15 mouse cellular contexts compared by ENCODE assay signal in the genomic region with DNA sequence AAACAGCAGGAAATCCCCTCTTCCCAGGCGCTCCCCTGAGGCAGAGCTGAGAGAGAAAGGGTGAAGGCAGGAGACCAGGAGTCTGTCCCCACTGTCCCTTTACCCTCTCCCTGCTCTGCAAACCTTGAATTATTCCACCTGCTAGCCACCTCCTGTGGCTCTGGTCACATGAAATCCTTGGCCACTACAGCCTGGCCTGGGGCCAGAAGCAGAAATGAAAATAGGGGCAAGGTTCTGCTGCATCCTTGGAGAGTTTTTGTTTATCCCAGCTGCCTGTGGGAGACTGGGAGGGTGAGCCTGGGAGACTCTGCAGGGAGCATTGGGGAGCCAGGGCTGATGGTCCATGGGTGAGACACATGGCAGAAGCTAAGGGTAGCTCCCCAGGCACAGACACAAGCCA.
DNase-seq lines count a peak whose midpoint lies in the region; ATAC-seq and TF ChIP-seq lines count a peak whose summit lies in the region.
"Had no signal": no experiment of that assay in that cellular context is flagged by ENCODE, and none has a peak within 500 bp of the region (broad histone marks: within the 10 kb centered on the region; RNA-seq: fewer than 3 reads in every experiment).

No protein-coding gene starts in this region.

- H3K9ac ChIP-seq in CH12.LX (ENCODE audit: insufficient read depth, low read depth) = no peak overlapping the region
- no peak overlapping the region for H3K9ac ChIP-seq in hindbrain, embryonic 12.5 days
- H3K9ac ChIP-seq in stomach, postnatal 0 days (ENCODE audit: low read length) = no peak overlapping the region
- H3K9ac ChIP-seq: forebrain, postnatal 0 days; hindbrain, embryonic 15.5 days; lung, embryonic 14.5 days had no signal

- dilution Hi-C loops in CH12.LX (cut with MboI; ENCODE audit: extremely low pct_ligation_motif_present, extremely low pct_unique_long_range_greater_than_20kb, low sequenced_read_pairs) = no loop called here

- H3K4me1 ChIP-seq in CH12.LX (ENCODE audit: control insufficient read depth in 1 of 2, insufficient read depth in 2 of 2) = peaks cover 0 to 15% of the 10 kb centered on the region in 2 experiments; a peak in 3 of 4 replicates
- H3K4me1 ChIP-seq in hindbrain, embryonic 12.5 days = peaks cover 10% of the 10 kb centered on the region
- H3K4me1 ChIP-seq in stomach, postnatal 0 days (replicated peaks; ENCODE audit: control insufficient read depth, insufficient read depth) = no peaks in the 10 kb centered on the region

- peaks cover 21% of the 10 kb centered on the region for H3K9me3 ChIP-seq in CH12.LX (replicated peaks; ENCODE audit: low read length)
- H3K9me3 ChIP-seq in hindbrain, embryonic 12.5 days (replicated peaks) = no peaks in the 10 kb centered on the region
- no peaks in the 10 kb centered on the region for H3K9me3 ChIP-seq in stomach, postnatal 0 days (ENCODE audit: control insufficient read depth, low read length)
- H3K9me3 ChIP-seq: hindbrain, embryonic 15.5 days had no signal

- no peak for TF ChIP-seq EP300 in CH12.LX (IDR thresholded peaks at IDR 0.05; ENCODE audit: low read length)
- TF ChIP-seq EP300 in stomach, postnatal 0 days (optimal IDR thresholded peaks at IDR 0.05) = no peak

- in situ Hi-C loops in CH12.LX (cut with MboI; ENCODE audit: low pct_ligation_motif_present, low pct_unique_long_range_greater_than_20kb, low sequenced_read_pairs) = no loop called here

- 30% methylated on average over 1 of the region's 1 CpGs for WGBS in hindbrain, embryonic 12.5 days
- WGBS in stomach, postnatal 0 days = 87% methylated on average over 1 of the region's 1 CpGs

- H3K36me3 ChIP-seq in CH12.LX (replicated peaks in 1 of 2; ENCODE audit: control insufficient read depth in 1 of 2, insufficient read depth in 1 of 2, low read length in 1 of 2) = no peaks in the 10 kb centered on the region
- no peaks in the 10 kb centered on the region for H3K36me3 ChIP-seq in hindbrain, embryonic 12.5 days
- no peaks in the 10 kb centered on the region for H3K36me3 ChIP-seq in stomach, postnatal 0 days (ENCODE audit: control insufficient read depth, insufficient read depth, low read length)
- H3K36me3 ChIP-seq: hindbrain, embryonic 15.5 days had no signal

- no peak for TF ChIP-seq RAD21 in CH12.LX (IDR thresholded peaks at IDR 0.05; ENCODE audit: low read depth, low read length)

- TF ChIP-seq CTCF in CH12.LX (conservative IDR thresholded peaks at IDR 0.05 in 1 of 2, IDR thresholded peaks at IDR 0.05 in 1 of 2; ENCODE audit: low read depth in 2 of 2, low read length in 2 of 2) = no peak
- TF ChIP-seq CTCF in stomach, postnatal 0 days (IDR thresholded peaks at IDR 0.05; ENCODE audit: low read depth) = no peak

- no peaks in the 10 kb centered on the region for H3K79me2 ChIP-seq in CH12.LX (replicated peaks; ENCODE audit: control insufficient read depth, extremely low read depth, insufficient read depth, poor library complexity, severe bottlenecking)

- TF ChIP-seq POLR2A in CH12.LX (IDR thresholded peaks at IDR 0.05; ENCODE audit: low read depth, low read length) = no peak

- H3K4me3 ChIP-seq in CH12.LX (replicated peaks in 1 of 3; ENCODE audit: low read depth in 2 of 3, low read length in 2 of 3, poor library complexity in 1 of 3) = no peak overlapping the region
- H3K4me3 ChIP-seq in hindbrain, embryonic 12.5 days = no peak overlapping the region
- no peak overlapping the region for H3K4me3 ChIP-seq in stomach, postnatal 0 days (ENCODE audit: low read depth, low read length)
- H3K4me3 ChIP-seq: hindbrain, embryonic 15.5 days had no signal

- H3K27ac ChIP-seq in CH12.LX (ENCODE audit: insufficient read depth, low read depth) = no peak overlapping the region
- H3K27ac ChIP-seq in hindbrain, embryonic 12.5 days = no peak overlapping the region
- no peak overlapping the region for H3K27ac ChIP-seq in stomach, postnatal 0 days (replicated peaks)
- H3K27ac ChIP-seq: hindbrain, embryonic 15.5 days had no signal

- peak; percentile 30 to 48 for DNase-seq in cerebellum, postnatal 14 days
- no peak for DNase-seq in CH12.LX (ENCODE audit: extremely low read depth)
- peak; percentile 70 for DNase-seq in adrenal gland, postnatal 14 days
- peak; percentile 90 to 91 for DNase-seq in kidney, postnatal 36 days
- DNase-seq in thymus, postnatal 25 days = no peak
- DNase-seq in stomach, postnatal 0 days (ENCODE audit: low spot score) = no peak
- DNase-seq: forebrain, postnatal 0 days; layer of hippocampus, postnatal 36 days; lung, embryonic 14.5 days; right cerebral cortex, postnatal 4 days; thymus, adult 2 months had no signal

- no peak for ATAC-seq in cerebellum, adult (ENCODE audit: insufficient number of reproducible peaks, low FRiP score, low TSS enrichment)
- no peak for ATAC-seq in hindbrain, embryonic 12.5 days (ENCODE audit: low FRiP score)
- ATAC-seq in stomach, postnatal 0 days (ENCODE audit: low FRiP score, low TSS enrichment) = no peak
- ATAC-seq: forebrain, postnatal 0 days; midbrain, embryonic 16.5 days had no signal

- 0 out of 2 replicates have a peak overlapping the region, but pooled peaks have one; percentile 50 for H3K4me2 ChIP-seq in CH12.LX (ENCODE audit: insufficient read depth, low read depth, poor library complexity, severe bottlenecking)
- no peak overlapping the region for H3K4me2 ChIP-seq in hindbrain, embryonic 12.5 days (replicated peaks)
- no peak overlapping the region for H3K4me2 ChIP-seq in stomach, postnatal 0 days (replicated peaks; ENCODE audit: low read depth)
- H3K4me2 ChIP-seq: hindbrain, embryonic 15.5 days; lung, embryonic 14.5 days had no signal

- H3K27me3 ChIP-seq in CH12.LX (replicated peaks) = peaks cover 3% of the 10 kb centered on the region
- peaks cover 33% of the 10 kb centered on the region for H3K27me3 ChIP-seq in hindbrain, embryonic 12.5 days
- H3K27me3 ChIP-seq in stomach, postnatal 0 days (ENCODE audit: control insufficient read depth, insufficient read depth, low read length) = no peaks in the 10 kb centered on the region

TF ChIP-seq in CH12.LX, 34 proteins besides CTCF, POLR2A, EP300 and RAD21:
- TF ChIP-seq ZMIZ1 (IDR thresholded peaks at IDR 0.05; ENCODE audit: low read depth, low read length) (no peak), ZNF384 (IDR thresholded peaks at IDR 0.05; ENCODE audit: low read depth, low read length) (no peak), MEF2A (IDR thresholded peaks at IDR 0.05; ENCODE audit: borderline replicate concordance, low read depth, low read length) (no peak), POLR2AphosphoS2 (IDR thresholded peaks at IDR 0.05; ENCODE audit: low read depth, low read length) (no peak), MAX (IDR thresholded peaks at IDR 0.05; ENCODE audit: low read length) (no peak), HCFC1 (IDR thresholded peaks at IDR 0.05; ENCODE audit: low read depth, low read length) (no peak), ELF1 (IDR thresholded peaks at IDR 0.05; ENCODE audit: low read depth, low read length) (no peak), CHD1 (IDR thresholded peaks at IDR 0.05; ENCODE audit: low read depth, low read length) (no peak), MXI1 (IDR thresholded peaks at IDR 0.05; ENCODE audit: low read depth, low read length) (no peak), NELFE (IDR thresholded peaks at IDR 0.05; ENCODE audit: low read depth, low read length) (no peak), MAZ (IDR thresholded peaks at IDR 0.05; ENCODE audit: low read depth, low read length) (no peak), NRF1 (IDR thresholded peaks at IDR 0.05; ENCODE audit: low read depth, low read length) (no peak), ZC3H11A (IDR thresholded peaks at IDR 0.05; ENCODE audit: low read depth, low read length) (no peak), RCOR1 (conservative IDR thresholded peaks at IDR 0.05; ENCODE audit: low read depth, low read length) (no peak), ETS1 (conservative IDR thresholded peaks at IDR 0.05; ENCODE audit: low read depth, low read length) (no peak)
TF ChIP-seq in CH12.LX: peak in this region for 0.

Comparison
In these comparisons a context has a peak if more than half of its experiments do, and no peak if none do; other contexts are left out.
1. DNase-seq: peak in cerebellum, postnatal 14 days (2 of 2), adrenal gland, postnatal 14 days (single experiment) and kidney, postnatal 36 days (2 of 2); none in CH12.LX (single experiment), thymus, postnatal 25 days (single experiment) and stomach, postnatal 0 days (single experiment).